ENCODE assay signal across 8 mouse cellular contexts in the genomic region with DNA sequence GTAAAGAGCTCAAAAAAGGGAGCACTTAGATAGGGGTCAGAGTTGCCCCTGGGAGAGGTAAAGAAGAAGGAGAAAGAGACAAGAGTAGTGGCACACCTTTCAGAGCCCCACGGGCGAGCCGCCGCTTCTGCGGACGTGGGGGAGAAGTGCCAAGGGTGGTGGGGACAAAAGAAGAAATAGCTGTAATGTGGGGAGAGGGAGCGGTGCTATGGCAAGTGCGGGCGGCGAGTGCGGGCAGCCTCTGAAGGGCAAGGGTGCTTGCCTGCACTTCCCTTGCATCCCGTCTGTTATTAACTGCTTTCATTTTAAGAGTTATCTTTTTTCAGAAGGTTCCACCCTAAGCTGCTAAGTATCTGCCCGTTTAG. TPM values are rescaled to one million over a fixed set of nuclear protein-coding genes. Genes with fewer than 3 reads are reported as not detected.
A peak's percentile ranks its signal among the peaks of the same experiment; 100 is the strongest.
DNase-seq lines count a peak whose midpoint lies in the region; ATAC-seq and TF ChIP-seq lines count a peak whose summit lies in the region.

No protein-coding gene starts in this region.

- H3K27ac ChIP-seq in gastrocnemius, adult 2 months = no peak overlapping the region
- H3K27ac ChIP-seq in hindbrain, embryonic 13.5 days = peak overlapping the region; percentile 85; the same call in 1 of the 2 replicates

- no peaks in the 10 kb centered on the region for H3K36me3 ChIP-seq in hindbrain, embryonic 13.5 days

- H3K4me1 ChIP-seq in hindbrain, embryonic 13.5 days (replicated peaks) = peaks cover 4% of the 10 kb centered on the region; the same call in 1 of the 2 replicates

- peak; percentile 55 for ATAC-seq in hindbrain, embryonic 13.5 days (ENCODE audit: low FRiP score)
- peak; percentile 26 for ATAC-seq in megakaryocyte progenitor cell, adult 5-6 weeks (replicated peaks; ENCODE audit: poor library complexity)

- no peaks in the 10 kb centered on the region for H3K9me3 ChIP-seq in hindbrain, embryonic 13.5 days

- H3K4me2 ChIP-seq in hindbrain, embryonic 13.5 days = peak overlapping the region; percentile 75

- peak overlapping the region; percentile 85 for H3K4me3 ChIP-seq in gastrocnemius, adult 2 months
- peak overlapping the region; percentile 82 for H3K4me3 ChIP-seq in hindbrain, embryonic 13.5 days

- peak overlapping the region; percentile 75 for H3K9ac ChIP-seq in hindbrain, embryonic 13.5 days

- H3K27me3 ChIP-seq in hindbrain, embryonic 13.5 days = 0 out of 2 replicates have a peak, but pooled peaks cover 6% of the 10 kb centered on the region

- intact Hi-C loops in gastrocnemius, adult 2 months (cut with DNase I) = no loop called here

- 0% methylated on average over 13 of the region's 13 CpGs for WGBS in hindbrain, embryonic 13.5 days

- no peak for TF ChIP-seq CTCF in gastrocnemius, adult 2 months (IDR thresholded peaks at IDR 0.05)

- DNase-seq in gastrocnemius, adult 2 months = no peak
- no peak for DNase-seq in gastrocnemius, adult 18-20 months (ENCODE audit: low spot score)
- DNase-seq in right cerebral cortex, postnatal 25 days = peak; percentile 3
- no peak for DNase-seq in right cerebral cortex, postnatal 14 days
- DNase-seq in adrenal gland, adult 18-20 months (ENCODE audit: low spot score in 2 of 2) = no peak
- no peak for DNase-seq in adrenal gland, adult (ENCODE audit: inconsistent age in 2 of 2, low spot score in 1 of 2)

RNA-seq across cellular contexts. Expression of a gene that starts 21.4 kb away (rescaled TPM):
- not detected for total RNA-seq in gastrocnemius, adult 2 months (2021)
- not detected for total RNA-seq in gastrocnemius, adult 18-20 months (2021)
- not detected in 2 replicates for polyA plus RNA-seq in hindbrain, embryonic 13.5 days (2015; fragmentation: Nextera tagmentation; extraction: Ambion mirVana)
- total RNA-seq in megakaryocyte progenitor cell, adult 5-6 weeks (2015) = not detected in 2 replicates
- total RNA-seq in megakaryocyte progenitor cell, adult 5-6 weeks (2017) = not detected in 2 replicates
- not detected for total RNA-seq in adrenal gland, adult 18-20 months (2021)

RNA-seq across cellular contexts. Expression of a gene that starts 29.2 kb away (rescaled TPM):
- not detected for total RNA-seq in gastrocnemius, adult 2 months (2021)
- total RNA-seq in gastrocnemius, adult 18-20 months (2021) = not detected
- polyA plus RNA-seq in hindbrain, embryonic 13.5 days (2015; fragmentation: Nextera tagmentation; extraction: Ambion mirVana) = not detected in 2 replicates
- not detected in 2 replicates for total RNA-seq in megakaryocyte progenitor cell, adult 5-6 weeks (2015)
- total RNA-seq in megakaryocyte progenitor cell, adult 5-6 weeks (2017) = not detected in 2 replicates
- total RNA-seq in adrenal gland, adult 18-20 months (2021) = not detected
